Mouse (Mus musculus) MEL (cell line): ENCODE measurements at regions not wholly inside any gene's neighbourhood (a gene's known extent, or its start where the extent isn't known, plus 50 kb on each side); places are given as distances from the start of the nearest gene placed in this dataset.

Experiments
- DNase-seq: peaks from one replicate; pipeline ENCODE4 v3.0.0; 2011; ENCODE audit warnings: low read depth, low spot score
- H3K27ac ChIP-seq: 2 replicates; pipeline ENCODE4 v1.5.1; 2012; ENCODE audit warnings: low read depth, mild to moderate bottlenecking, control low read depth, low read length, moderate library complexity; ENCODE audit not compliant: control insufficient read depth
- H3K27me3 ChIP-seq, 2 experiments: fragments of 150-350 bp in 1 of 2; sonication (generic) in 1 of 2; 2 replicates each; pipeline ENCODE4 v1.6.1; 2012; ENCODE audit warnings: low read length in 2 of 2, mild to moderate bottlenecking in 2 of 2, improper control_type of control experiment in 1 of 2, moderate library complexity in 1 of 2; ENCODE audit not compliant: insufficient read depth in 2 of 2, control insufficient read depth in 1 of 2
- H3K36me3 ChIP-seq, 2 experiments: 2 replicates each; pipeline ENCODE4 v1.6.1; 2012 to 2014; ENCODE audit warnings: low read length in 2 of 2, improper control_type of control experiment in 1 of 2, inconsistent platforms in 1 of 2, mild to moderate bottlenecking in 1 of 2; ENCODE audit not compliant: insufficient read depth in 2 of 2, control insufficient read depth in 1 of 2
- H3K4me1 ChIP-seq, 2 experiments: fragments of 150-350 bp in 1 of 2; sonication (generic) in 1 of 2; 2 replicates each; pipeline ENCODE4 v1.6.1; 2012; ENCODE audit warnings: low read length in 2 of 2, improper control_type of control experiment in 1 of 2, mild to moderate bottlenecking in 1 of 2; ENCODE audit not compliant: insufficient read depth in 2 of 2, control insufficient read depth in 1 of 2
- H3K4me3 ChIP-seq, 2 experiments: fragments of 150-350 bp in 1 of 2; sonication (generic) in 1 of 2; 2 replicates each; pipeline ENCODE4 v1.5.1; 2012; ENCODE audit warnings: low read depth in 2 of 2, low read length in 2 of 2, mild to moderate bottlenecking in 2 of 2, moderate library complexity in 2 of 2, control low read depth in 1 of 2, improper control_type of control experiment in 1 of 2; ENCODE audit not compliant: control insufficient read depth in 1 of 2, insufficient read depth in 1 of 2
- H3K79me2 ChIP-seq: 2 replicates; pipeline ENCODE4 v1.6.1; 2012; ENCODE audit warnings: mild to moderate bottlenecking, low read length, moderate library complexity; ENCODE audit not compliant: control insufficient read depth, poor library complexity, insufficient read depth
- H3K9ac ChIP-seq: 2 replicates; pipeline ENCODE4 v1.6.1; 2012; ENCODE audit warnings: low read depth, mild to moderate bottlenecking, control low read depth, low read length, moderate library complexity; ENCODE audit not compliant: control insufficient read depth, poor library complexity, severe bottlenecking
- H3K9me3 ChIP-seq: fragments of 150-350 bp; sonication (generic); replicated peaks from 2 replicates; pipeline ENCODE4 v1.6.1; 2012; ENCODE audit warnings: mild to moderate bottlenecking, low read length, improper control_type of control experiment, moderate library complexity; ENCODE audit not compliant: insufficient read depth
- BHLHE40 ChIP-seq: IDR thresholded peaks from 2 replicates; pipeline ENCODE4 v1.6.1; 2012; ENCODE audit warnings: low read depth, mild to moderate bottlenecking, inconsistent platforms, low read length, improper control_type of control experiment, borderline replicate concordance
- CHD1 ChIP-seq: IDR thresholded peaks from 2 replicates; pipeline ENCODE4 v1.6.1; 2012; ENCODE audit warnings: low read depth, mild to moderate bottlenecking, inconsistent platforms, low read length, improper control_type of control experiment
- ETS1 ChIP-seq: IDR thresholded peaks from 2 replicates; pipeline ENCODE4 v1.6.1; 2012; ENCODE audit warnings: low read depth, mild to moderate bottlenecking, inconsistent platforms, low read length, improper control_type of control experiment, moderate library complexity
- GABPA ChIP-seq: IDR thresholded peaks from 2 replicates; pipeline ENCODE4 v1.6.1; 2012; ENCODE audit warnings: low read depth, mild to moderate bottlenecking, inconsistent platforms, low read length, improper control_type of control experiment, moderate library complexity
- GATA1 ChIP-seq: IDR thresholded peaks from 2 replicates; pipeline ENCODE4 v1.6.1; 2011; ENCODE audit warnings: low read depth, low read length, improper control_type of control experiment
- HCFC1 ChIP-seq: IDR thresholded peaks from 2 replicates; pipeline ENCODE4 v1.6.1; 2012; ENCODE audit warnings: low read depth, mild to moderate bottlenecking, inconsistent platforms, low read length, improper control_type of control experiment, moderate library complexity
- JUND ChIP-seq: IDR thresholded peaks from 2 replicates; pipeline ENCODE4 v1.6.1; 2011; ENCODE audit warnings: low read depth, mild to moderate bottlenecking, improper control_type of control experiment, low read length
- KAT2A ChIP-seq: conservative IDR thresholded peaks from 2 replicates; pipeline ENCODE4 v1.6.1; 2012; ENCODE audit warnings: low read depth, low read length, improper control_type of control experiment, inconsistent platforms
- MAX ChIP-seq: IDR thresholded peaks from 2 replicates; pipeline ENCODE4 v1.6.1; 2011; ENCODE audit warnings: low read length, improper control_type of control experiment
- MEF2A ChIP-seq: IDR thresholded peaks from 2 replicates; pipeline ENCODE4 v1.6.1; 2014; ENCODE audit warnings: low read depth, mild to moderate bottlenecking, inconsistent platforms, low read length, improper control_type of control experiment; ENCODE audit not compliant: poor library complexity, insufficient replicate concordance, severe bottlenecking; ENCODE audit errors: extremely low read depth
- MXI1 ChIP-seq: IDR thresholded peaks from 2 replicates; pipeline ENCODE4 v1.6.1; 2011; ENCODE audit warnings: mild to moderate bottlenecking, low read depth, low read length, improper control_type of control experiment
- MYB ChIP-seq: IDR thresholded peaks from 2 replicates; pipeline ENCODE4 v1.6.1; 2011; ENCODE audit warnings: mild to moderate bottlenecking, low read depth, low read length, improper control_type of control experiment
- MYC ChIP-seq: IDR thresholded peaks from 2 replicates; pipeline ENCODE4 v1.6.1; 2011; ENCODE audit warnings: low read depth, mild to moderate bottlenecking, low read length, improper control_type of control experiment, moderate library complexity
- NRF1 ChIP-seq: IDR thresholded peaks from 2 replicates; pipeline ENCODE4 v1.6.1; 2014; ENCODE audit warnings: low read depth, mild to moderate bottlenecking, inconsistent platforms, low read length, improper control_type of control experiment, moderate library complexity; ENCODE audit not compliant: poor library complexity, insufficient read depth, severe bottlenecking
- POLR2A ChIP-seq, 2 experiments: IDR thresholded peaks; 2 replicates each; pipeline ENCODE4 v1.6.1; 2011 to 2012; ENCODE audit warnings: low read length in 2 of 2, mild to moderate bottlenecking in 2 of 2, control low read depth in 1 of 2, improper control_type of control experiment in 1 of 2, low read depth in 1 of 2, moderate library complexity in 1 of 2; ENCODE audit not compliant: control insufficient read depth in 1 of 2, insufficient read depth in 1 of 2, poor library complexity in 1 of 2
- POLR2AphosphoS5 ChIP-seq: IDR thresholded peaks from 2 replicates; pipeline ENCODE4 v1.6.1; 2012; ENCODE audit warnings: low read depth, borderline replicate concordance, mild to moderate bottlenecking, inconsistent platforms, low read length, moderate library complexity, mixed read lengths
- RAD21 ChIP-seq: IDR thresholded peaks from 2 replicates; pipeline ENCODE4 v1.6.1; 2011; ENCODE audit warnings: mild to moderate bottlenecking, low read depth, low read length, improper control_type of control experiment
- UBTF ChIP-seq: IDR thresholded peaks from 2 replicates; pipeline ENCODE4 v1.6.1; 2012; ENCODE audit warnings: low read depth, mild to moderate bottlenecking, inconsistent platforms, low read length, improper control_type of control experiment, moderate library complexity, borderline replicate concordance; ENCODE audit not compliant: insufficient read depth
- USF1 ChIP-seq: IDR thresholded peaks from 2 replicates; pipeline ENCODE4 v1.6.1; 2014; ENCODE audit warnings: low read depth, mild to moderate bottlenecking, inconsistent platforms, low read length, improper control_type of control experiment, moderate library complexity
- ZNF384 ChIP-seq: IDR thresholded peaks from 2 replicates; pipeline ENCODE4 v1.6.1; 2012; ENCODE audit warnings: low read depth, mild to moderate bottlenecking, inconsistent platforms, low read length, improper control_type of control experiment

DNA sequence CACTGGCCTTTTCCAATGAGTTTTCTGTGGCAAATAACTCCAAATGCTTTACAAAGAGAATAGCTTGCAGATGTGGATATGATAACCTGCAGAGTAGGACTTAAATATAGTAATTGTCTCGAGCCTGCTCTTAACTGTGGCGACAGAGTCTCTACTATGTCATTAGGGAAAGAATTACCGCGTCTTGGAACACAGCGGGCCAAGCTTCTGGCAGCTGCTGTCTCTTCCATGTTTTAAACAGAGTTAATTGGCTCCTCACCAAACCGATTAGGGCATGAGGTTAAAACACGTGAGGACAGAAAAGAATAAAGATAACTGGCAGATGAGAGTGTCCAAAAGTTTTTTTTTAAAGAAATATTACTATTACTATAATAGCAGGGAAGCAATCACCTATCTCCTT is 134.2 kb upstream of the Pik3r1 start:
- Histone ChIP-seq H3K27ac (no peak overlapping the region), H3K9me3 (no peaks in the 10 kb centered on the region), H3K27me3 (no peaks in the 10 kb centered on the region; a peak in 1 of 4 replicates), H3K36me3 (no peaks in the 10 kb centered on the region), H3K79me2 (no peaks in the 10 kb centered on the region), H3K4me3 (no peak overlapping the region), H3K9ac (no peak overlapping the region), H3K4me1 (no peaks in the 10 kb centered on the region)
- TF ChIP-seq KAT2A (no peak), MYB (no peak), MYC (no peak), BHLHE40 (peak; percentile 48; the same call in 1 of the 2 replicates)
- no peak for DNase-seq

- Histone ChIP-seq H3K27me3 (no peaks in the 10 kb centered on the region), H3K4me3 (no peak overlapping the region), H3K27ac (no peak overlapping the region), H3K36me3 (no peaks in the 10 kb centered on the region), H3K4me1 (no peaks in the 10 kb centered on the region), H3K79me2 (no peaks in the 10 kb centered on the region), H3K9ac (no peak overlapping the region), H3K9me3 (no peaks in the 10 kb centered on the region)
- TF ChIP-seq RAD21 = no peak
- no peak for TF ChIP-seq POLR2A (IDR thresholded peaks at IDR 0.05; ENCODE audit: control insufficient read depth in 1 of 2, insufficient read depth in 1 of 2, low read depth in 1 of 2, low read length in 2 of 2, poor library complexity in 1 of 2)
- no peak for TF ChIP-seq HCFC1
- TF ChIP-seq ZNF384 = no peak
- no peak for TF ChIP-seq MXI1
- no peak for TF ChIP-seq KAT2A
- no peak for TF ChIP-seq CHD1
- TF ChIP-seq MAX = no peak
- no peak for DNase-seq
These were observed 138.1 kb upstream of the Pik3r1 start for GRCm38 (mm10) chr13:101905909-101906676.

DNA sequence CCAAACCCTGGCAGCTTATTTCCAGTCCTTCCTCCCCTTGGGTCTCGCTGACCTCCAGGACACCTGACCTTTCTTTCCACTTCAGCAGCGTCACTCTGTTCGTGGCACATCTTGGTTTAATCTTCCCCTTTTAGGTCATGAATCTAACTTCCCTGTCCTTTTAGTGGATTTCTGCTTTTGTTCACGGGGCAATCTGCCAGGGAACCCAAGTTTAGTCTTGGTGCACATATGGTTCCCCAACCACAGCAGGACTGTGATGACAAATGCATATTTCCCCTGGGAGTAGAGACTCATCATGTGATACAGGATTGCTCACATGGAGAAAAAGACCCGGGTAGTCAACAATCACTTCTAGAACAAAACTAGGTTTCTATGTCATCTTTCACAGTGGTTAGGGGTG is 141.0 kb upstream of the Pik3r1 start:
- no peak overlapping the region for H3K27ac ChIP-seq
- no peaks in the 10 kb centered on the region for H3K9me3 ChIP-seq
- no peak overlapping the region for H3K4me3 ChIP-seq
- TF ChIP-seq NRF1 (no peak), RAD21 (no peak), GABPA (no peak), BHLHE40 (no peak), USF1 (no peak), MXI1 (no peak), GATA1 (no peak), POLR2AphosphoS5 (no peak), ETS1 (no peak), JUND (no peak), UBTF (no peak), MEF2A (no peak)
- no peaks in the 10 kb centered on the region for H3K4me1 ChIP-seq
- H3K36me3 ChIP-seq = no peaks in the 10 kb centered on the region
- H3K27me3 ChIP-seq = no peaks in the 10 kb centered on the region
- H3K79me2 ChIP-seq = no peaks in the 10 kb centered on the region
- DNase-seq = peak; percentile 19
- H3K9ac ChIP-seq = no peak overlapping the region
